Mouse (Mus musculus) cerebellum, adult 11 months (tissue): ENCODE results near the gene Slc39a11.
A peak's percentile ranks its signal among the peaks of the same experiment; 100 is the strongest.

Source experiments
- DNase-seq: peaks from one replicate; pipeline ENCODE4 v3.0.0; 2022

Gene Slc39a11

GRCm38 (mm10) chr11:113220649-113221048 is 429.2 kb downstream of the Slc39a11 start:
- DNase-seq: no peak

GRCm38 (mm10) chr11:113214741-113215140 is 435.1 kb downstream of the Slc39a11 start:
- no peak for DNase-seq

- no peak for DNase-seq
Measured at GRCm38 (mm10) chr11:113212390-113213025, 437.4 kb downstream of the Slc39a11 start.

GRCm38 (mm10) chr11:113209220-113209878 is 440.5 kb downstream of the Slc39a11 start:
- DNase-seq: no peak

- DNase-seq: no peak
Measured at GRCm38 (mm10) chr11:113208521-113209072, 441.3 kb downstream of the Slc39a11 start.

- no peak for DNase-seq
Measured at GRCm38 (mm10) chr11:113207966-113208365, 441.9 kb downstream of the Slc39a11 start.

GRCm38 (mm10) chr11:113206099-113206498 is 443.8 kb downstream of the Slc39a11 start:
- DNase-seq: no peak

GRCm38 (mm10) chr11:113203008-113203407 is 446.9 kb downstream of the Slc39a11 start:
- no peak for DNase-seq

GRCm38 (mm10) chr11:113201470-113201997 is 448.3 kb downstream of the Slc39a11 start:
- peak; percentile 84 for DNase-seq

GRCm38 (mm10) chr11:113200901-113201300 is 449.0 kb downstream of the Slc39a11 start:
- DNase-seq: no peak

GRCm38 (mm10) chr11:113198586-113198985 is 451.3 kb downstream of the Slc39a11 start:
- DNase-seq: no peak

- no peak for DNase-seq
Measured at GRCm38 (mm10) chr11:113197624-113198023, 452.3 kb downstream of the Slc39a11 start.

GRCm38 (mm10) chr11:113196234-113197007 is 453.5 kb downstream of the Slc39a11 start:
- DNase-seq: no peak
